Mouse (Mus musculus) neural tube, embryonic 13.5 days (tissue): Measurements from ENCODE around the gene Gm28047. TPM values are rescaled to one million over a fixed set of nuclear protein-coding genes. Genes with fewer than 3 reads are reported as not detected.
"Not testable (repeated sequence)": the region's sequence is repeated elsewhere in the genome, so short reads cannot be mapped to it uniquely, and the experiment has no call there.

Experiments used
- ATAC-seq: fragments of 200-750 bp; cut with Nextera tagmentation; 2 replicates; pipeline ENCODE4 v1.8.0; 2017; ENCODE audit warnings: low read depth, mild to moderate bottlenecking, moderate TSS enrichment, moderate library complexity
- H3K27ac ChIP-seq: fragments of 300-500 bp; sonication (generic); replicated peaks from 2 replicates; pipeline ENCODE4 v1.5.1; 2015; ENCODE audit warnings: moderate library complexity, mild to moderate bottlenecking, inconsistent platforms
- H3K27me3 ChIP-seq: fragments of 300-500 bp; sonication (generic); 2 replicates; pipeline ENCODE4 v1.6.1; 2015; ENCODE audit warnings: mild to moderate bottlenecking, inconsistent platforms
- H3K36me3 ChIP-seq: fragments of 300-500 bp; sonication (generic); 2 replicates; pipeline ENCODE4 v1.6.1; 2015; ENCODE audit warnings: mild to moderate bottlenecking, inconsistent platforms
- H3K4me1 ChIP-seq: fragments of 300-500 bp; sonication (generic); replicated peaks from 2 replicates; pipeline ENCODE4 v1.6.1; 2015; ENCODE audit warnings: inconsistent platforms
- H3K4me2 ChIP-seq: fragments of 300-500 bp; sonication (generic); 2 replicates; pipeline ENCODE4 v1.6.1; 2015; ENCODE audit warnings: inconsistent platforms, mild to moderate bottlenecking, moderate library complexity
- H3K4me3 ChIP-seq: fragments of 300-500 bp; sonication (generic); 2 replicates; pipeline ENCODE4 v1.5.1; 2015; ENCODE audit warnings: mild to moderate bottlenecking, inconsistent platforms
- H3K9ac ChIP-seq: fragments of 300-500 bp; sonication (generic); 2 replicates; pipeline ENCODE4 v1.6.1; 2015; ENCODE audit warnings: moderate library complexity, mild to moderate bottlenecking, inconsistent platforms
- H3K9me3 ChIP-seq: fragments of 300-500 bp; sonication (generic); 2 replicates; pipeline ENCODE4 v1.6.1; 2016; ENCODE audit warnings: inconsistent platforms
- WGBS: fragments of 180-500 bp; shearing (Covaris S2); methylation state at CpG from one replicate; pipeline ENCODE4 v1.1.7; 2015; 5-methylcytosine and 5-hydroxymethylcytosine counted together
- polyA plus RNA-seq: library from polyadenylated mRNA; unstranded; fragments of >200 nt; fragmentation: Nextera tagmentation; extraction: Ambion mirVana; gene quantifications from 2 replicates; pipeline ENCODE4 v1.2.1, GENCODE M21; 2015

Gene Gm28047
- 1.3 TPM in 1 of 2 replicates, not detected in the other for polyA plus RNA-seq

- ATAC-seq: peak; percentile 100
- Histone ChIP-seq H3K27ac (peak within 1 kb of the TSS; percentile 97), H3K4me2 (peak within 1 kb of the TSS; percentile 64), H3K27me3 (no peaks in the 10 kb centered on the region), H3K36me3 (no peaks in the 10 kb centered on the region), H3K9me3 (no peaks in the 10 kb centered on the region), H3K4me3 (peak within 1 kb of the TSS; percentile 61), H3K4me1 (peaks cover 28% of the 10 kb centered on the region), H3K9ac (peak within 1 kb of the TSS; percentile 82)
- under 1% methylated on average over 51 of the region's 51 CpGs for WGBS
Measured at GRCm38 (mm10) chr15:102624970-102625686, at the start of gene Gm28047, which contains the start of gene Atf7. Gm28047 (minus strand) TSS chr15:102625067. Atf7 (minus strand) TSS chr15:102625464.

DNA sequence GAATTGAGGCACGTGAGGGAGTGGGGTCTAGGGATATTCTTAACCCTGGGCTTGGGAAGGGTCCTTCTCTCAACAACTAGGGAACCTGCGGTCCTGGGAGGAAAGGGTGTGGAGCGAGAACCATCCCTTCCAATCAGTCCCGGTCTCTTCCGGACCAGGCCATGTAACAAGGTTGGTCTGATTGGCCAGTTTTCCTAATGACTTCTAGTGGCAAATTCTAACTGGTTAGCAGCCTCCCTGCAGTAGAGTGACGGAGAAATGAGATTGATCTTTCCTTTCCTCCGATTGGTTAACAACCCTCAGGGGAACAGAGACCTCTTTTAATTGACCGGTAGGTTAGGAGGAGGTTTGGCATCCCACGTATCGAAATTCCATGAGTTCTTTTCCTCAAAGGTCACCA, 48.7 kb upstream of the Gm28047 start:
- H3K4me3 ChIP-seq: peak overlapping the region; percentile 61
- H3K4me1 ChIP-seq: peaks cover 48% of the 10 kb centered on the region
- no peaks in the 10 kb centered on the region for H3K27me3 ChIP-seq
- peak; percentile 10; the same call in 1 of the 2 replicates for ATAC-seq
- 2% methylated on average over 10 of the region's 10 CpGs for WGBS
- peak overlapping the region; percentile 84 for H3K4me2 ChIP-seq
- H3K36me3 ChIP-seq: no peaks in the 10 kb centered on the region
- H3K9me3 ChIP-seq: no peaks in the 10 kb centered on the region
- 0 out of 2 replicates have a peak overlapping the region, but pooled peaks have one; percentile 34 for H3K9ac ChIP-seq
- peak overlapping the region; percentile 98 for H3K27ac ChIP-seq

GRCm38 (mm10) chr15:102672215-102673071, 47.6 kb upstream of the Gm28047 start, which contains the start of gene Atp5g2:
Atp5g2 (minus strand) TSS chr15:102672352.
- Histone ChIP-seq H3K9ac (peak within 1 kb of the TSS; percentile 81), H3K9me3 (no peaks in the 10 kb centered on the region), H3K4me1 (peaks cover 48% of the 10 kb centered on the region), H3K27ac (peak within 1 kb of the TSS; percentile 98), H3K4me2 (peak within 1 kb of the TSS; percentile 84), H3K27me3 (no peaks in the 10 kb centered on the region), H3K36me3 (peaks cover 6% of the 10 kb centered on the region), H3K4me3 (peak within 1 kb of the TSS; percentile 61)
- ATAC-seq: peak; percentile 45
- WGBS: 1% methylated on average over 37 of the region's 37 CpGs

DNA sequence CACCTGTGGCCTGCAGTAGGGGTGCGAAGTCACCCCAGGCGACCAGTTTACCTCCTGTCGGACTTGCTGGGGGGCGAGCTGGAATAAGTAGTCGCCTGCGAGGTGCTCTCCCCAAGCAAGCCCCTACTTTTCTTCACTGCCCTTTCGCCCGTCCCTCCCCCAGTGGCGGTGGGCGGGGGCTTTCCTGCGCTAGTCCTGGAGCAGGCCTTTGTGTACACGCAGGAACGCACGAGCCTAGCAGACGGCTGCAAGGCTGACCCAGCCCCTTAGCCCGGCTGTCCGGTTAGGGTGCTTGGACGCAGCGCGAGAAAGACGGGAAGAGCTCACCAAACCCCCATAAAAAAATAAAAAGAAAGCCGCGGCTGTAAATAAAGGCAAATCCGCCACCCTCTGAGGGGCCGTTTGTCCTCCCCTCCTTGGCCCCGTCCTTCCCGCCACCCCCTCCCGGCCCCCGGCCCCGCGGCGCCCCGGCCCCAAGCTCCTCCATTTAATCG, 46.9 kb upstream of the Gm28047 start:
- peak; percentile 71 for ATAC-seq
- WGBS: 1% methylated on average over 34 of the region's 34 CpGs

GRCm38 (mm10) chr15:102670767-102671575, 46.1 kb upstream of the Gm28047 start:
- H3K27ac ChIP-seq: peak overlapping the region; percentile 98
- H3K4me3 ChIP-seq: peak overlapping the region; percentile 61
- ATAC-seq: peak; percentile 86
- H3K27me3 ChIP-seq: no peaks in the 10 kb centered on the region
- H3K9ac ChIP-seq: peak overlapping the region; percentile 92
- H3K36me3 ChIP-seq: peaks cover 21% of the 10 kb centered on the region
- under 1% methylated on average over 53 of the region's 53 CpGs for WGBS
- H3K4me2 ChIP-seq: peak overlapping the region; percentile 84
- H3K9me3 ChIP-seq: no peaks in the 10 kb centered on the region
- peaks cover 48% of the 10 kb centered on the region for H3K4me1 ChIP-seq

More for the DNA sequence above, 46.9 kb upstream of the Gm28047 start:
- Histone ChIP-seq H3K36me3 (peaks cover 13% of the 10 kb centered on the region), H3K27me3 (no peaks in the 10 kb centered on the region), H3K4me2 (peak overlapping the region; percentile 84), H3K9me3 (no peaks in the 10 kb centered on the region), H3K4me1 (peaks cover 48% of the 10 kb centered on the region), H3K27ac (peak overlapping the region; percentile 98), H3K9ac (peak overlapping the region; percentile 81), H3K4me3 (peak overlapping the region; percentile 61)

- Histone ChIP-seq H3K4me1 (peaks cover 48% of the 10 kb centered on the region), H3K9ac (peak overlapping the region; percentile 92), H3K27ac (peak overlapping the region; percentile 98), H3K4me3 (peak overlapping the region; percentile 61), H3K36me3 (peaks cover 28% of the 10 kb centered on the region), H3K27me3 (no peaks in the 10 kb centered on the region), H3K9me3 (no peaks in the 10 kb centered on the region), H3K4me2 (peak overlapping the region; percentile 84)
- WGBS: 12% methylated on average over 6 of the region's 6 CpGs
- ATAC-seq: no peak
Measured at GRCm38 (mm10) chr15:102670281-102670680, 45.4 kb upstream of the Gm28047 start.

DNA sequence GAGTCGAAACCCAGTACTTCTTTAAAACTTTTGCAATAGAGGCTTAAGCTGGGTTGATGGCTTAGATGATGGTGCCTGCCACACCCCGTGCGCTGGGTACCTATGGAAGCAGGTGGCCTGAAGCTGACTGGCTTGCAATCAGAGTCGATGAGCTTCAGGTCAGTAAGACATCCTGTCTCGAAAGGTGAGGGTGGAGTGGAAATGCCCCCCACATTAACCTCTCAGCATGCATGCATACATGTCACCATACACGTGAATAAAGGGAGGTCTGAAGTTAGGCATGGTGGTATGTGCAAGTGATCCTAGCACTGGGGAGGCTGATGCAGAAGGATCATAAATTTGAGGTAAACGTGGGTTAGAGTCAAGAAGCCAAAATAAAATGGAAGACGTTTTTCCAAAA, 44.7 kb upstream of the Gm28047 start:
- Histone ChIP-seq H3K4me1 (peaks cover 48% of the 10 kb centered on the region), H3K4me2 (peak overlapping the region; percentile 84), H3K27me3 (no peaks in the 10 kb centered on the region), H3K9ac (peak overlapping the region; percentile 92; the same call in 1 of the 2 replicates), H3K9me3 (no peaks in the 10 kb centered on the region), H3K27ac (no peak overlapping the region), H3K36me3 (peaks cover 35% of the 10 kb centered on the region), H3K4me3 (0 out of 2 replicates have a peak overlapping the region, but pooled peaks have one; percentile 61)
- no peak for ATAC-seq
- 87% methylated on average over 8 of the region's 8 CpGs for WGBS

DNA sequence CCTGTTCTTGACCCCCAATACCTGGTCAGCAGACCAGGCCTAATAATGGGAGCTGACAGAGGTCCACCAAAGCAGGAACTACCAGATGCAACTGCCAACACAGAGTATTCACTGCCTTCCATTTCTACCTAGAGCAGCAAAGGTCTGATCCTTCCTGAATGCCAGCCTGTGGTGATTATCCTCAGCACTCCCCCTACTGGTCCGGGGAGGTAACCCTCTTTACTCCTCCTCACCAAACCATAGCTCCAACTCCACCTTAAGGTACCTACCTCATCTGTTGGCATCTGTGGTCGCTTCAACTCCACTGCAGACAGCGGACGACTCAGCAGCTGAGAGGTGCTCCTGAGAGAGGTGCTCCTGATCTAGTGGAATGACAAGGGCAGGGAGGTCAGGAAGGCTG, 40.6 kb upstream of the Gm28047 start:
- peaks cover 69% of the 10 kb centered on the region for H3K36me3 ChIP-seq

DNA sequence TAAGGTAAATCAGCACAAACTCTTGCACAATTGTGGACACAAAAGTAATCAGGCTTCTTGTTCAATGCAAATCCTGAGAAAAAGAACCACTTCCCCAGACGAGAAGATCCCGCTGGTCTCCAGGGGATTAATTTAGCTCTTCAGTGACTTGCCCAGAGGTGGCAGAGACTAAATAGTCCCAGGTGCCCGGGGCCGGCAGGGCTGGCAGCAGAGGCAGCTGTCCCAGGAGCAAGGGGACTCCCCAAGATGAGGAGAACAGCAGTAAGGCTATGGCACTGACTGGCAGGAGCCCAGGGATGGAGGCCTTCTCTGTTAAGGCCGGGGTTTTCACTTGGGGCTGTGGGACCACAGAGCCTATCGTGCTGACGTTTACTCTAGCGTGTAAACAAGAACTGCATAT, 39.0 kb upstream of the Gm28047 start:
- Histone ChIP-seq H3K9ac (no peak overlapping the region), H3K27me3 (no peaks in the 10 kb centered on the region), H3K9me3 (no peaks in the 10 kb centered on the region), H3K36me3 (peaks cover 71% of the 10 kb centered on the region), H3K4me1 (no peaks in the 10 kb centered on the region), H3K27ac (no peak overlapping the region), H3K4me2 (no peak overlapping the region), H3K4me3 (no peak overlapping the region)
- WGBS: 95% methylated on average over 8 of the region's 8 CpGs
- no peak for ATAC-seq

More for the DNA sequence above, 40.6 kb upstream of the Gm28047 start:
- Histone ChIP-seq H3K4me2 (no peak overlapping the region), H3K9me3 (no peaks in the 10 kb centered on the region), H3K4me1 (peaks cover 15% of the 10 kb centered on the region), H3K27me3 (no peaks in the 10 kb centered on the region), H3K9ac (no peak overlapping the region), H3K27ac (no peak overlapping the region), H3K4me3 (no peak overlapping the region)
- 62% methylated on average over 4 of the region's 4 CpGs for WGBS
- ATAC-seq: no peak

GRCm38 (mm10) chr15:102662601-102663000, 37.7 kb upstream of the Gm28047 start:
- WGBS: no CpG with 5 or more reads among the region's 2 CpGs
- H3K4me3 ChIP-seq, H3K9ac ChIP-seq, ATAC-seq, H3K27me3 ChIP-seq, H3K4me1 ChIP-seq, H3K4me2 ChIP-seq, H3K9me3 ChIP-seq, H3K27ac ChIP-seq: not testable (repeated sequence)
- peaks cover 66% of the 10 kb centered on the region for H3K36me3 ChIP-seq

GRCm38 (mm10) chr15:102657926-102658381, 33.1 kb upstream of the Gm28047 start:
- Histone ChIP-seq H3K4me2 (no peak overlapping the region), H3K9ac (no peak overlapping the region), H3K4me3 (no peak overlapping the region), H3K9me3 (no peaks in the 10 kb centered on the region), H3K27ac (peak overlapping the region; percentile 82), H3K27me3 (no peaks in the 10 kb centered on the region), H3K36me3 (peaks cover 20% of the 10 kb centered on the region), H3K4me1 (peaks cover 25% of the 10 kb centered on the region)
- 47% methylated on average over 3 of the region's 3 CpGs for WGBS
- ATAC-seq: no peak
